Mouse (Mus musculus): Measurements from ENCODE around the gene Rps3. TPM values are rescaled to one million over a fixed set of nuclear protein-coding genes. Genes with fewer than 3 reads are reported as not detected.

The Rps3 gene
- polyA plus RNA-seq, 1 experiment from 2014 or later: 763 TPM

DNA sequence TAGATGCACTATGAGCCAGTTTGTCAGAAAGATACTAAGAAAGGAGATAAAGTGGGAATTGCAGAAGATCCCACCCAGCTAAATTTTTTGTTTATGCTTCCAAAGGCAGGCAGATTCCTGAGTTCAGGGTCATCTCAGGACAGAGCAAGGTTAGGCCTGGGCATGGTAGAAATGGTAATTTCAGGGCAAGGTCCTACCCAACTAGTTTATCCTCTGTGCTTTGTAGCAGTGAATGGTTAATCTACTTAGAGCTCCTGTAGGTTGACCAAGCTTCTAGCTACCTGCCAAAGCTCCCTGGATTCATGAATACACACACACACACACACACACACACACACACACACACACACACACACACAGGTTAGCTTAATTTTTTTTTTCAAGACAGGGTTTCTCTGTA lies 21.0 kb upstream of the Rps3 start:
- H3K4me3 ChIP-seq: no peak overlapping the region
- H3K27me3 ChIP-seq: no peaks in the 10 kb centered on the region
- H3K4me2 ChIP-seq: no peak overlapping the region
- no peaks in the 10 kb centered on the region for H3K36me3 ChIP-seq
- H3K9ac ChIP-seq: no peak overlapping the region
- H3K9me3 ChIP-seq: no peaks in the 10 kb centered on the region
- H3K27ac ChIP-seq: no peak overlapping the region
- ATAC-seq (ENCODE audit: insufficient number of reproducible peaks, low FRiP score, low TSS enrichment, low read depth): no peak
- H3K4me1 ChIP-seq: no peaks in the 10 kb centered on the region

- no peak overlapping the region for H3K4me2 ChIP-seq
- H3K36me3 ChIP-seq: no peaks in the 10 kb centered on the region
- H3K9me3 ChIP-seq: no peaks in the 10 kb centered on the region
- no peak for ATAC-seq (ENCODE audit: insufficient number of reproducible peaks, low FRiP score, low TSS enrichment, low read depth)
- H3K27ac ChIP-seq: no peak overlapping the region
- H3K9ac ChIP-seq: no peak overlapping the region
- WGBS: 49% methylated on average over 1 of the region's 1 CpGs
- H3K27me3 ChIP-seq: no peaks in the 10 kb centered on the region
- H3K4me3 ChIP-seq: no peak overlapping the region
- H3K4me1 ChIP-seq: no peaks in the 10 kb centered on the region
Observed at GRCm38 (mm10) chr7:99501148-99501547, 17.6 kb upstream of the Rps3 start.

DNA sequence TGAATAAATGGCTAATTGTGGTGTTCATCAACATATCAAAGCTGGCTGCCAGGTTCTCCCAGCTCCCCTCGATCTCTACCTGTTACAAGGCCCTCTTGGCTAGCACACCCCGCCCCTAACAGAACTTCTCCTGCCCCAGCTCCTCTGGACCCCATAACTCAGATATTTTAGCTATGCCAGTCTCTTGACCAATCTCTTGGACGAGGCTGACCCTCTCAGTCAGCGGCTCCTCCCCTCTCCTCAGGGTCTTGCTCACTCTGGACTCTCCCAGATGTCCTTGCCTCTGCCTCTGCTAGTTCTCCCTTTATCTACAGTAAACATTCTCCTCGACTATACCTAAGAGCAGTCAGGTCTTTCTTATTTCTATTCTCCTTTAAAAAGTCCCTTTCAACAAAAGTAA lies 17.1 kb upstream of the Rps3 start:
- H3K9ac ChIP-seq: no peak overlapping the region
- H3K4me1 ChIP-seq: no peaks in the 10 kb centered on the region
- no peak overlapping the region for H3K4me2 ChIP-seq
- H3K9me3 ChIP-seq: no peaks in the 10 kb centered on the region
- H3K4me3 ChIP-seq: no peak overlapping the region
- no peak for ATAC-seq (ENCODE audit: insufficient number of reproducible peaks, low FRiP score, low TSS enrichment, low read depth)
- 37% methylated on average over 5 of the region's 5 CpGs for WGBS
- no peaks in the 10 kb centered on the region for H3K27me3 ChIP-seq
- no peaks in the 10 kb centered on the region for H3K36me3 ChIP-seq
- H3K27ac ChIP-seq: no peak overlapping the region

GRCm38 (mm10) chr7:99500201-99500600 lies 16.7 kb upstream of the Rps3 start:
- no peaks in the 10 kb centered on the region for H3K36me3 ChIP-seq
- H3K27ac ChIP-seq: no peak overlapping the region
- no peak overlapping the region for H3K4me3 ChIP-seq
- no peaks in the 10 kb centered on the region for H3K27me3 ChIP-seq
- no peak overlapping the region for H3K4me2 ChIP-seq
- H3K9ac ChIP-seq: no peak overlapping the region
- 3% methylated on average over 8 of the region's 8 CpGs for WGBS
- peak; percentile 65; the same call in 1 of the 2 replicates for ATAC-seq (ENCODE audit: insufficient number of reproducible peaks, low FRiP score, low TSS enrichment, low read depth)
- H3K9me3 ChIP-seq: no peaks in the 10 kb centered on the region
- H3K4me1 ChIP-seq: no peaks in the 10 kb centered on the region

DNA sequence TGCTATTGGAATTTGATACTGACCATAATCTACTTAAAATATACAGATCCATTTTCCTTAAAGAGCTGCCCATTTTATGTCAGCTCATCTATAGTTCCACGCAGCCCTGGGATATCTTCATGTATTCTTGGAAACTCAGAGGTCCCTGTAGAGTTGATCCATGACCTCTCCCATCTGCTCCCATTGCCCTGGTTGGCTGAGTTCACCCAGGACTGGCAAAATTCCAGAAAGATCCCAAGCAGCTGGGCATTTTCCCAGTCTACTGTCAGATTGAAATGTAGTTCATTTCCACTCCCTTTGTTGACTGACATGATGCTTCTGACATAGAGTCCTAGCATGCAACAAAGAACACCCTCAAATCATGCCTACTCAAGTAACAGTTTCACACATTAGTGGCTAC lies 15.6 kb upstream of the Rps3 start:
- WGBS: 53% methylated on average over 1 of the region's 1 CpGs
- Histone ChIP-seq H3K27me3 (no peaks in the 10 kb centered on the region), H3K4me2 (no peak overlapping the region), H3K4me1 (no peaks in the 10 kb centered on the region), H3K9ac (no peak overlapping the region), H3K4me3 (no peak overlapping the region), H3K27ac (no peak overlapping the region), H3K9me3 (no peaks in the 10 kb centered on the region), H3K36me3 (no peaks in the 10 kb centered on the region)
- ATAC-seq (ENCODE audit: insufficient number of reproducible peaks, low FRiP score, low TSS enrichment, low read depth): no peak

GRCm38 (mm10) chr7:99489708-99490107 lies 6.2 kb upstream of the Rps3 start:
- Histone ChIP-seq H3K9me3 (no peaks in the 10 kb centered on the region), H3K9ac (no peak overlapping the region), H3K27me3 (peaks cover 13% of the 10 kb centered on the region; the same call in 1 of the 2 replicates), H3K4me3 (no peak overlapping the region), H3K4me2 (no peak overlapping the region), H3K4me1 (no peaks in the 10 kb centered on the region), H3K27ac (no peak overlapping the region), H3K36me3 (no peaks in the 10 kb centered on the region)
- WGBS: 62% methylated on average over 5 of the region's 5 CpGs
- no peak for ATAC-seq (ENCODE audit: insufficient number of reproducible peaks, low FRiP score, low TSS enrichment, low read depth)

GRCm38 (mm10) chr7:99484679-99485078 lies 1.1 kb upstream of the Rps3 start:
- 92% methylated on average over 1 of the region's 1 CpGs for WGBS
- Histone ChIP-seq H3K36me3 (peaks cover 27% of the 10 kb centered on the region), H3K4me1 (peaks cover 27% of the 10 kb centered on the region), H3K4me2 (no peak overlapping the region), H3K27me3 (peaks cover 13% of the 10 kb centered on the region; the same call in 1 of the 2 replicates), H3K9ac (no peak overlapping the region), H3K27ac (no peak overlapping the region), H3K9me3 (no peaks in the 10 kb centered on the region), H3K4me3 (no peak overlapping the region)
- no peak for ATAC-seq (ENCODE audit: insufficient number of reproducible peaks, low FRiP score, low TSS enrichment, low read depth)

GRCm38 (mm10) chr7:99483924-99484319 lies 384 bp upstream of the Rps3 start:
- Histone ChIP-seq H3K36me3 (peaks cover 34% of the 10 kb centered on the region), H3K27ac (no peak overlapping the region), H3K4me2 (peak overlapping the region; percentile 48), H3K9me3 (no peaks in the 10 kb centered on the region), H3K4me1 (peaks cover 35% of the 10 kb centered on the region), H3K4me3 (peak overlapping the region; percentile 78), H3K27me3 (peaks cover 13% of the 10 kb centered on the region; the same call in 1 of the 2 replicates), H3K9ac (no peak overlapping the region)
- 44% methylated on average over 8 of the region's 8 CpGs for WGBS
- no peak for ATAC-seq (ENCODE audit: insufficient number of reproducible peaks, low FRiP score, low TSS enrichment, low read depth)

GRCm38 (mm10) chr7:99482637-99483036 lies 901 bp downstream of the Rps3 start:
- Histone ChIP-seq H3K9ac (peak overlapping the region; percentile 78), H3K4me3 (peak overlapping the region; percentile 78), H3K27me3 (peaks cover 13% of the 10 kb centered on the region; the same call in 1 of the 2 replicates), H3K27ac (peak overlapping the region; percentile 86), H3K4me1 (peaks cover 35% of the 10 kb centered on the region), H3K36me3 (peaks cover 47% of the 10 kb centered on the region), H3K9me3 (no peaks in the 10 kb centered on the region), H3K4me2 (peak overlapping the region; percentile 69)
- 1% methylated on average over 6 of the region's 6 CpGs for WGBS
- ATAC-seq (ENCODE audit: insufficient number of reproducible peaks, low FRiP score, low TSS enrichment, low read depth): no peak

GRCm38 (mm10) chr7:99477235-99477634 lies 6.3 kb downstream of the Rps3 start:
- H3K9me3 ChIP-seq: no peaks in the 10 kb centered on the region
- H3K36me3 ChIP-seq: peaks cover 92% of the 10 kb centered on the region
- H3K27ac ChIP-seq: no peak overlapping the region
- no peaks in the 10 kb centered on the region for H3K27me3 ChIP-seq
- H3K4me2 ChIP-seq: no peak overlapping the region
- peaks cover 38% of the 10 kb centered on the region for H3K4me1 ChIP-seq
- WGBS: 87% methylated on average over 5 of the region's 5 CpGs
- no peak overlapping the region for H3K9ac ChIP-seq
- no peak overlapping the region for H3K4me3 ChIP-seq
- no peak for ATAC-seq (ENCODE audit: insufficient number of reproducible peaks, low FRiP score, low TSS enrichment, low read depth)

- Histone ChIP-seq H3K36me3 (peaks cover 89% of the 10 kb centered on the region), H3K4me2 (no peak overlapping the region), H3K4me1 (peaks cover 32% of the 10 kb centered on the region), H3K4me3 (no peak overlapping the region), H3K9ac (no peak overlapping the region), H3K27me3 (no peaks in the 10 kb centered on the region), H3K9me3 (no peaks in the 10 kb centered on the region), H3K27ac (no peak overlapping the region)
- WGBS: 43% methylated on average over 3 of the region's 3 CpGs
- no peak for ATAC-seq (ENCODE audit: insufficient number of reproducible peaks, low FRiP score, low TSS enrichment, low read depth)
Observed at GRCm38 (mm10) chr7:99476558-99477114, 6.9 kb downstream of the Rps3 start.

DNA sequence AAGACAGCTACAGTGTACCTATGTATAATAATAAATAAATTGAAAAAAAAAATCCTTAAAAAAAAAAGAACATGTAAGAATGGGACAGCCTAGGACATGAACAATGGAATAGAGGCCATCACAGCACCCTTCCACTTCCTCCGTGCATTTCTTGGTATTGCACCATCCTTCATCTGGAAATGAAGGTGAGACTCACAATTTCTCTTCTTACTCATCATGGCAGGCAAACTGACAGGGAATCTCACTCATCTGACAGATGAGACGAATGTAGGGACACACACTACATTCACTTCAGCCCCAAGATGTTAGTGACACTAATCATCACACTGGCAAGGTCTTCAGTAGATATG lies 8.0 kb downstream of the Rps3 start:
- H3K4me2 ChIP-seq: no peak overlapping the region
- H3K27ac ChIP-seq: no peak overlapping the region
- ATAC-seq (ENCODE audit: insufficient number of reproducible peaks, low FRiP score, low TSS enrichment, low read depth): no peak
- H3K27me3 ChIP-seq: no peaks in the 10 kb centered on the region
- no peak overlapping the region for H3K4me3 ChIP-seq
- H3K9ac ChIP-seq: no peak overlapping the region
- H3K9me3 ChIP-seq: no peaks in the 10 kb centered on the region
- peaks cover 83% of the 10 kb centered on the region for H3K36me3 ChIP-seq
- WGBS: 85% methylated on average over 2 of the region's 2 CpGs
- peaks cover 21% of the 10 kb centered on the region for H3K4me1 ChIP-seq

Measured in limb, embryonic 15.5 days (tissue).